Mouse (Mus musculus): Measurements from ENCODE around the gene Sncb. TPM values are rescaled to one million over a fixed set of nuclear protein-coding genes. Genes with fewer than 3 reads are reported as not detected.

Sncb gene
- total and polyA plus RNA-seq, 2 experiments from 2014 or later, result not detected

GRCm38 (mm10) chr13:54756156-54756712 lies 10.2 kb downstream of the Sncb start:
- Histone ChIP-seq H3K9ac (replicated peaks; ENCODE audit: low read depth, low read length) (no peak overlapping the region), H3K27me3 (ENCODE audit: control insufficient read depth, insufficient read depth, low read length) (peaks cover 54% of the 10 kb centered on the region), H3K9me3 (replicated peaks; ENCODE audit: control insufficient read depth, low read length) (no peaks in the 10 kb centered on the region), H3K36me3 (replicated peaks; ENCODE audit: control insufficient read depth, insufficient read depth, low read length) (no peaks in the 10 kb centered on the region), H3K4me2 (ENCODE audit: low read depth, low read length) (no peak overlapping the region), H3K27ac (ENCODE audit: low read depth) (no peak overlapping the region), H3K4me3 (ENCODE audit: low read depth, low read length) (no peak overlapping the region), H3K4me1 (ENCODE audit: control insufficient read depth, insufficient read depth) (no peaks in the 10 kb centered on the region; the same call in 1 of the 2 replicates)
- no peak for DNase-seq (ENCODE audit: low spot score)
- TF ChIP-seq CTCF (IDR thresholded peaks at IDR 0.05; ENCODE audit: low read depth) (no peak), EP300 (IDR thresholded peaks at IDR 0.05; ENCODE audit: low read depth) (no peak)
- 75% methylated on average over 8 of the region's 8 CpGs for WGBS
- ATAC-seq (ENCODE audit: insufficient read depth, low read depth), result no peak

- Histone ChIP-seq H3K4me2 (ENCODE audit: low read depth, low read length) (no peak overlapping the region), H3K9ac (replicated peaks; ENCODE audit: low read depth, low read length) (no peak overlapping the region), H3K9me3 (replicated peaks; ENCODE audit: control insufficient read depth, low read length) (no peaks in the 10 kb centered on the region), H3K4me1 (ENCODE audit: control insufficient read depth, insufficient read depth) (no peaks in the 10 kb centered on the region; the same call in 1 of the 2 replicates), H3K27ac (ENCODE audit: low read depth) (no peak overlapping the region), H3K36me3 (replicated peaks; ENCODE audit: control insufficient read depth, insufficient read depth, low read length) (no peaks in the 10 kb centered on the region), H3K4me3 (ENCODE audit: low read depth, low read length) (no peak overlapping the region), H3K27me3 (ENCODE audit: control insufficient read depth, insufficient read depth, low read length) (peaks cover 57% of the 10 kb centered on the region)
- DNase-seq (ENCODE audit: low spot score), result no peak
- TF ChIP-seq CTCF (IDR thresholded peaks at IDR 0.05; ENCODE audit: low read depth), result no peak
- no peak for TF ChIP-seq EP300 (IDR thresholded peaks at IDR 0.05; ENCODE audit: low read depth)
- WGBS, result 13% methylated on average over 9 of the region's 9 CpGs
- ATAC-seq (ENCODE audit: insufficient read depth, low read depth), result no peak
Observed at GRCm38 (mm10) chr13:54755201-54755830, 11.1 kb downstream of the Sncb start.

- Histone ChIP-seq H3K27me3 (ENCODE audit: control insufficient read depth, insufficient read depth, low read length) (peaks cover 57% of the 10 kb centered on the region), H3K9me3 (replicated peaks; ENCODE audit: control insufficient read depth, low read length) (no peaks in the 10 kb centered on the region), H3K27ac (ENCODE audit: low read depth) (no peak overlapping the region), H3K36me3 (replicated peaks; ENCODE audit: control insufficient read depth, insufficient read depth, low read length) (no peaks in the 10 kb centered on the region), H3K9ac (replicated peaks; ENCODE audit: low read depth, low read length) (no peak overlapping the region), H3K4me1 (ENCODE audit: control insufficient read depth, insufficient read depth) (peaks cover 4% of the 10 kb centered on the region), H3K4me2 (ENCODE audit: low read depth, low read length) (no peak overlapping the region), H3K4me3 (ENCODE audit: low read depth, low read length) (no peak overlapping the region)
- WGBS, result 26% methylated on average over 12 of the region's 12 CpGs
- no peak for TF ChIP-seq CTCF (IDR thresholded peaks at IDR 0.05; ENCODE audit: low read depth)
- TF ChIP-seq EP300 (IDR thresholded peaks at IDR 0.05; ENCODE audit: low read depth), result no peak
- ATAC-seq (ENCODE audit: insufficient read depth, low read depth) (no peak), DNase-seq (ENCODE audit: low spot score) (no peak)
Observed at GRCm38 (mm10) chr13:54754169-54755080, 12.0 kb downstream of the Sncb start.

GRCm38 (mm10) chr13:54753733-54754132 lies 12.7 kb downstream of the Sncb start:
- WGBS, result 43% methylated on average over 6 of the region's 6 CpGs
- no peak for TF ChIP-seq EP300 (IDR thresholded peaks at IDR 0.05; ENCODE audit: low read depth)
- TF ChIP-seq CTCF (IDR thresholded peaks at IDR 0.05; ENCODE audit: low read depth), result no peak
- H3K9ac ChIP-seq (replicated peaks; ENCODE audit: low read depth, low read length), result no peak overlapping the region
- no peak overlapping the region for H3K4me2 ChIP-seq (ENCODE audit: low read depth, low read length)
- no peaks in the 10 kb centered on the region for H3K36me3 ChIP-seq (replicated peaks; ENCODE audit: control insufficient read depth, insufficient read depth, low read length)
- no peak for DNase-seq (ENCODE audit: low spot score)
- H3K27me3 ChIP-seq (ENCODE audit: control insufficient read depth, insufficient read depth, low read length), result peaks cover 57% of the 10 kb centered on the region
- no peak overlapping the region for H3K4me3 ChIP-seq (ENCODE audit: low read depth, low read length)
- no peak overlapping the region for H3K27ac ChIP-seq (ENCODE audit: low read depth)
- no peaks in the 10 kb centered on the region for H3K9me3 ChIP-seq (replicated peaks; ENCODE audit: control insufficient read depth, low read length)
- H3K4me1 ChIP-seq (ENCODE audit: control insufficient read depth, insufficient read depth), result peaks cover 4% of the 10 kb centered on the region
- ATAC-seq (ENCODE audit: insufficient read depth, low read depth), result no peak

GRCm38 (mm10) chr13:54752656-54753055 lies 13.7 kb downstream of the Sncb start:
- no peaks in the 10 kb centered on the region for H3K36me3 ChIP-seq (replicated peaks; ENCODE audit: control insufficient read depth, insufficient read depth, low read length)
- no peak overlapping the region for H3K4me2 ChIP-seq (ENCODE audit: low read depth, low read length)
- H3K4me3 ChIP-seq (ENCODE audit: low read depth, low read length), result no peak overlapping the region
- no peak for TF ChIP-seq CTCF (IDR thresholded peaks at IDR 0.05; ENCODE audit: low read depth)
- no peak for TF ChIP-seq EP300 (IDR thresholded peaks at IDR 0.05; ENCODE audit: low read depth)
- H3K9me3 ChIP-seq (replicated peaks; ENCODE audit: control insufficient read depth, low read length), result no peaks in the 10 kb centered on the region
- H3K27me3 ChIP-seq (ENCODE audit: control insufficient read depth, insufficient read depth, low read length), result peaks cover 60% of the 10 kb centered on the region
- 65% methylated on average over 10 of the region's 10 CpGs for WGBS
- ATAC-seq (ENCODE audit: insufficient read depth, low read depth) (no peak), DNase-seq (ENCODE audit: low spot score) (no peak)
- no peak overlapping the region for H3K9ac ChIP-seq (replicated peaks; ENCODE audit: low read depth, low read length)
- no peak overlapping the region for H3K27ac ChIP-seq (ENCODE audit: low read depth)
- H3K4me1 ChIP-seq (ENCODE audit: control insufficient read depth, insufficient read depth), result peaks cover 4% of the 10 kb centered on the region; the same call in 1 of the 2 replicates
